Comparison of ENCODE assay signal across 1 mouse cellular context in genomic region chr1:156786074-156786473, GRCm38 (mm10).
TF ChIP-seq lines count a peak whose summit lies in the region.

No protein-coding gene starts in this region.

TF ChIP-seq in MEL, 35 proteins besides CTCF, POLR2A, EP300 and RAD21 (continued from another document):
- TF ChIP-seq HCFC1 (IDR thresholded peaks at IDR 0.05; ENCODE audit: low read depth, low read length) (no peak), NELFE (IDR thresholded peaks at IDR 0.05; ENCODE audit: low read depth, low read length) (no peak), USF2 (IDR thresholded peaks at IDR 0.05; ENCODE audit: borderline replicate concordance in 1 of 2, insufficient read depth in 1 of 2, low read depth in 1 of 2, low read length in 2 of 2) (no peak), NRF1 (IDR thresholded peaks at IDR 0.05; ENCODE audit: insufficient read depth, low read depth, low read length, poor library complexity, severe bottlenecking) (no peak), MAX (IDR thresholded peaks at IDR 0.05; ENCODE audit: low read length) (no peak), POLR2AphosphoS2 (IDR thresholded peaks at IDR 0.05; ENCODE audit: low read length) (no peak), JUND (IDR thresholded peaks at IDR 0.05; ENCODE audit: low read depth, low read length) (no peak), RCOR1 (IDR thresholded peaks at IDR 0.05; ENCODE audit: low read depth, low read length) (no peak; the same call in 1 of the 2 replicates), E2F4 (IDR thresholded peaks at IDR 0.05; ENCODE audit: borderline replicate concordance, low read depth, low read length) (no peak), POLR2AphosphoS5 (IDR thresholded peaks at IDR 0.05; ENCODE audit: borderline replicate concordance, low read depth, low read length) (no peak)
